Mouse (Mus musculus) gastrocnemius, adult 2 months (tissue): ENCODE data around the gene Mfsd12. TPM values are rescaled to one million over a fixed set of nuclear protein-coding genes. Genes with fewer than 3 reads are reported as not detected.

Experiments
- DNase-seq: peaks from one replicate; pipeline ENCODE4 v3.0.0; 2022
- H3K27ac ChIP-seq: fragments of 200-600 bp; 2 replicates; pipeline ENCODE4 v1.8.1; 2022; ENCODE audit warnings: mild to moderate bottlenecking
- H3K4me3 ChIP-seq: fragments of 200-600 bp; 2 replicates; pipeline ENCODE4 v1.8.1; 2022; ENCODE audit warnings: mild to moderate bottlenecking, moderate library complexity
- CTCF ChIP-seq: fragments of 200-600 bp; IDR thresholded peaks from 2 replicates; pipeline ENCODE4 v1.8.1; 2022; ENCODE audit warnings: antibody characterized with exemption, mild to moderate bottlenecking, moderate library complexity
- intact Hi-C: fragments of 180-260 bp; cut with DNase I; formaldehyde crosslinking; loops from one replicate; pipeline ENCODE4 v1.15.1; 2025
- total RNA-seq, 2 experiments: library from RNA; stranded (reverse); gene quantifications; 2 replicates each; pipeline ENCODE4 v1.2.3; 2021

The Mfsd12 gene
- total RNA-seq, 2 experiments from 2014 or later, result 2.2 to 3.3 TPM

- DNase-seq, result peak; percentile 58
- intact Hi-C loops, result no loop called here
- H3K27ac ChIP-seq, result peak overlapping the region; percentile 76
- no peak for TF ChIP-seq CTCF
- H3K4me3 ChIP-seq, result peak overlapping the region; percentile 7
These were observed 27.3 kb upstream of the Mfsd12 start for GRCm38 (mm10) chr10:81330007-81330406.

DNA sequence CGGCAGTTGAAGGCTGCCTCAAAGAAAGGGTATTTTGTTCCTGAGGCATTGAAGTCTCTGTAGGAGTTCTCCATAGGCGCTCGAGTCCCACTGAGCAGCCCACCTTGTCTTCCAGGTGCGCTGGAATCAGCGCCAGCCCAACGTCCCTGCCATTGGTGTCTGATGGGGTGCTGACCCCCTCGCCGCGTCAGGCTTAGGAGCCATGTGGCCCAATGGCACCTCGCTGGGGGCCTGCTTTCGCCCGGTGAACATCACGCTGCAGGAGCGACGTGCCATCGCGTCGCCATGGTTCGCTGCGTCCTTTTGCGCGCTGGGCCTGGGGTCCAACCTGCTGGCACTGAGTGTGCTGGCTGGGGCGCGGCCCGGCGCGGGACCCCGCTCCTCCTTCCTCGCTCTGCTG is 25.0 kb upstream of the Mfsd12 start:
- Histone ChIP-seq H3K27ac (no peak overlapping the region), H3K4me3 (no peak overlapping the region)
- TF ChIP-seq CTCF, result no peak
- DNase-seq, result no peak
- intact Hi-C loops, result no loop called here

- DNase-seq, result no peak
- Histone ChIP-seq H3K4me3 (no peak overlapping the region), H3K27ac (no peak overlapping the region)
- intact Hi-C loops, result no loop called here
- no peak for TF ChIP-seq CTCF
These were observed 23.0 kb upstream of the Mfsd12 start for GRCm38 (mm10) chr10:81334324-81334723.

- intact Hi-C loops, result no loop called here
- peak overlapping the region; percentile 3; the same call in 1 of the 2 replicates for H3K27ac ChIP-seq
- peak; percentile 26 for DNase-seq
- no peak overlapping the region for H3K4me3 ChIP-seq
- TF ChIP-seq CTCF, result no peak
These were observed 21.6 kb upstream of the Mfsd12 start for GRCm38 (mm10) chr10:81335393-81336340.

GRCm38 (mm10) chr10:81336558-81336957 is 20.7 kb upstream of the Mfsd12 start:
- TF ChIP-seq CTCF, result no peak
- Histone ChIP-seq H3K4me3 (no peak overlapping the region), H3K27ac (no peak overlapping the region)
- intact Hi-C loops, result no loop called here
- no peak for DNase-seq

GRCm38 (mm10) chr10:81340551-81341332 is 16.5 kb upstream of the Mfsd12 start:
- H3K27ac ChIP-seq, result no peak overlapping the region
- no peak for DNase-seq
- intact Hi-C loops, result loop anchor here (2.0 kb wide), 1 partner anchor 52 kb away; no protein-coding TSS in a partner anchor
- TF ChIP-seq CTCF, result no peak
- H3K4me3 ChIP-seq, result no peak overlapping the region

- intact Hi-C loops, result loop anchor here (2.0 kb wide), 1 partner anchor 53 kb away; no protein-coding TSS in a partner anchor
- H3K27ac ChIP-seq, result no peak overlapping the region
- peak; percentile 79 for DNase-seq
- TF ChIP-seq CTCF, result peak; percentile 90
- H3K4me3 ChIP-seq, result peak overlapping the region; percentile 22
These were observed 15.8 kb upstream of the Mfsd12 start for GRCm38 (mm10) chr10:81341333-81341949.

DNA sequence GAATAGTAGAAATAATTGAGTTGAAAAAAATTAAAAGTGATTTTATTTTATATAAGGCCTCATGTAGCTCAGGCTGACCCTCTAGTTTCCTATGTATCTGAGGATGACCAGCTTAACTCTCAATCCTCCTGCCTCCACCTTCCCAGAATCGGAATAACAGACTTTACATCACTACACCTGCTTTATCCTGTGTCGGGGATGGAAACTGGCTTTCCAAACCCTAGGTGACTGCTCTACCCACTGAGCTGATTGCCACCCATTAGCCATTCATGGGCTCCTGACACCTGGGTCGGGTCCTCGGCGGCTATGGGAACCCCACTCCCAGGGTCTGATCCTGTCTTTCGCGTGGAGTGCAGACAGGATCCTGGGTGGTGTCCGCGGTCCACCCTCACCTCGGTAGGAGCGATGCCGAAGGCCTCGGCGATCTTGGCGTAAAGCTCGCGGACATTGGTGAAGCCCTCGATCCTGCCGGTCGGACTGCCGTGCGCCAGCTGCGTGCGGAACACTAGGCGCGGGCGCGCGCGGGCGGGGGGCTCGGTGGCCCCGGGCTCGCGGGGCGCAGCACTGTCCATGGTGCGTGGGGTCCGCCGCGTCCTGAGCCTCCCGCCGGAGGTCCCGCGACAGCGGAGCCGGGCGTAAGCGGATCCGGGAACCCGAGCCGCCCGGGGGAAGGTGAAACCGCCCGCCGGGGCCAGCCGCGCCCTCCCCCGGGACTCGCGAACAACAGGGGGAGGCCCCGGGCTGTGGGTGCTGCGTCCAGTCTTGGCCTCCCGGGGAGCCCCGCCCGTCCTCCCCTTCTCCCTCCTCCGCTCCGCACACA is 14.4 kb upstream of the Mfsd12 start, which contains the start of gene Gipc3:
Gene Gipc3 (minus strand): TSS at position 581 of the 820 bp plus-strand sequence.
- TF ChIP-seq CTCF, result no peak
- DNase-seq, result no peak
- Histone ChIP-seq H3K27ac (peak within 1 kb of the TSS; percentile 69), H3K4me3 (peak within 1 kb of the TSS; percentile 78)
- intact Hi-C loops, result loop anchor here (2.0 kb wide), 1 partner anchor 18 kb away; no protein-coding TSS in a partner anchor

DNA sequence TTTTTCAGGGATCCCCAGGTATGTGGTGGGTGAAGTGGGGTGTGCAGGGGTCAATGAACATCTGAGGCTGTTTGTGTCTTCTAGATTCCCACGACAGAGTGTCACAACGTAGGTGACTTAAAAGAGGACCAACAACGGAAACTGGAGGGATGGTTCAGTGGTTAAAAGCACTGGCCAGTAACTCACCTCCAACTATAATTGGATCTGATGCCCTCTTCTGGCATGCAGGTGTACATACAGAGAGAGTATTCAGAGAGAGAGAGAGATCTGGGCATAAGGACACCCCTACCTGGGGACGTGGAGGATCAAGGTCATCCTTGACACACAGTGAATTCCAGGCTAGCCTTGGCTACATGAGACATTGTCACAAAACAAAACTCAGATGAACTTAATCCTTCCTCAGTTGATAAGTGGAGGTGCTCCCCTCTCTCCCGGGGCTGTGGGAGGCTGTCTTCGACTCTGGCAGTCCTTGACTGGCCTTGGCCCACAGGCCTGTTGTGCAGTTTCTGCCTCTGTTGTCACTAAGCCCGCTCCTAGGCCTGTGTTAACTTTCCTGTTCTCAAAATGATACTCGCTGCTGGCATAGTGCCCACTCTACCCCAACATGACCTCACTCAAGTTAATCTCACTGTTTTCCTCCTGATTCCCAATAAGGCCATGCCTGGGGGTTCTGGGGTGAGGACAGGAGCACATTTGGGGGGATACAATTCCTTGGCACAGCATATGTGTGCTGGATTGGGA is 12.7 kb upstream of the Mfsd12 start:
- Histone ChIP-seq H3K27ac (no peak overlapping the region), H3K4me3 (no peak overlapping the region)
- peak; percentile 39 for TF ChIP-seq CTCF
- DNase-seq, result no peak
- intact Hi-C loops, result no loop called here

DNA sequence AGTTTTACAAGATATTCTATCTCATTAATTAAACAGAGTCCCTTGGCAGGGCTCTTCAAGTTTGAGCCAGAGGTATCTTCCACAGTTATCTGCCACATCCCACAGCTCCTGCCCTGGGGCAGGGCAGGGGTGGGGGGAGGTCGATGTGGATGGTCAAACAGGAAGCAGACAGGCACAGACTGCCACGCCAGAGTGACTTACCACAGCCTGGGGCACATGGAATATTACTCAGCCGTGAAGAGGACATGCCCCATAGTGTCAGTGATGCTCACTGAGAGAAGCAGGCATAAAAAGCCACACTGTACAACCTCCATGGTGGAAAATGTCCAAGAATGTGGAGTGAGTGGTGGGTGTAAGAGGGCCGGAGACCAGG is 12.1 kb upstream of the Mfsd12 start:
- no peak for TF ChIP-seq CTCF
- Histone ChIP-seq H3K27ac (no peak overlapping the region), H3K4me3 (no peak overlapping the region)
- intact Hi-C loops, result no loop called here
- no peak for DNase-seq

GRCm38 (mm10) chr10:81346453-81347067 is 10.7 kb upstream of the Mfsd12 start:
- DNase-seq, result no peak
- 0 out of 2 replicates have a peak overlapping the region, but pooled peaks have one; percentile 12 for H3K27ac ChIP-seq
- peak overlapping the region; percentile 18 for H3K4me3 ChIP-seq

More at GRCm38 (mm10) chr10:81346453-81347067, 10.7 kb upstream of the Mfsd12 start:
- intact Hi-C loops, result no loop called here
- TF ChIP-seq CTCF, result no peak
